Mouse (Mus musculus) limb, embryonic 15.5 days (tissue): Measurements from ENCODE around the gene Tmprss11g. TPM values are rescaled to one million over a fixed set of nuclear protein-coding genes. Genes with fewer than 3 reads are reported as not detected.

Experiments used
- ATAC-seq: fragments of 200-750 bp; cut with Nextera tagmentation; 2 replicates; pipeline ENCODE4 v1.8.0; 2017; ENCODE audit warnings: low read depth, moderate TSS enrichment; ENCODE audit not compliant: insufficient number of reproducible peaks, low FRiP score, low TSS enrichment
- H3K27ac ChIP-seq: fragments of 300-500 bp; sonication (generic); 2 replicates; pipeline ENCODE4 v1.5.1; 2015; ENCODE audit warnings: moderate library complexity, mild to moderate bottlenecking, inconsistent platforms
- H3K27me3 ChIP-seq: fragments of 300-500 bp; sonication (generic); 2 replicates; pipeline ENCODE4 v1.6.1; 2015; ENCODE audit warnings: inconsistent platforms
- H3K36me3 ChIP-seq: fragments of 300-500 bp; sonication (generic); 2 replicates; pipeline ENCODE4 v1.6.1; 2015; ENCODE audit warnings: inconsistent platforms
- H3K4me1 ChIP-seq: fragments of 300-500 bp; sonication (generic); 2 replicates; pipeline ENCODE4 v1.6.1; 2015; ENCODE audit warnings: inconsistent platforms
- H3K4me2 ChIP-seq: fragments of 300-500 bp; sonication (generic); 2 replicates; pipeline ENCODE4 v1.6.1; 2015; ENCODE audit warnings: mild to moderate bottlenecking, inconsistent platforms
- H3K4me3 ChIP-seq: fragments of 300-500 bp; sonication (generic); 2 replicates; pipeline ENCODE4 v1.5.1; 2015; ENCODE audit warnings: mild to moderate bottlenecking, inconsistent platforms
- H3K9ac ChIP-seq: fragments of 300-500 bp; sonication (generic); 2 replicates; pipeline ENCODE4 v1.6.1; 2015; ENCODE audit warnings: inconsistent platforms
- H3K9me3 ChIP-seq: fragments of 300-500 bp; sonication (generic); 2 replicates; pipeline ENCODE4 v1.6.1; 2016; ENCODE audit warnings: inconsistent platforms
- WGBS: fragments of 180-500 bp; shearing (Covaris S2); methylation state at CpG from one replicate; pipeline ENCODE4 v1.1.7; 2015; 5-methylcytosine and 5-hydroxymethylcytosine counted together
- polyA plus RNA-seq: library from polyadenylated mRNA; unstranded; fragments of >200 nt; fragmentation: Nextera tagmentation; extraction: Ambion mirVana; gene quantifications from 2 replicates; pipeline ENCODE4 v1.2.1, GENCODE M21; 2015

Tmprss11g gene
- polyA plus RNA-seq, result 0.06 TPM in 2 replicates

DNA sequence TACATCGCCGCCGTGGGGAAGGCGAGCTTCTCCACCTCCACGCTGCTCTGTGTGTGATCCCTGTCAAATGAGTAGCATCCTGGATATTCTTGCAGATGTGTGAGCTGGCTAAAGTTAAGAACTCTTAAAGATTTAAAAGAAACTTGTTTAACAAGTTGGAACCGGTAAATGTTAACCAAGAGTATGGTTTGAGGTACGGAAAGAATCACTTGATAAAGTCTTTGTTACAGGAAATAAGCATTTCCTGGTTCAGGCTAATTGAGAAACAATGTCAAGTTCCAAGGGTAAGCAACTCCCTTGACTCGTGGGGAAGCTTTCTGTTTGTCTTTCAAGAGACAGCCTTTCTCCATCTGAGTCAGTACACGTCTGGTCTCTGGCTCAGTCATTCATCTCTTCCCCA is at the start of gene Tmprss11g:
Tmprss11g (minus strand) TSS at position 101 of the 400 bp plus-strand sequence.
- no peak for ATAC-seq
- WGBS, result 70% methylated on average over 9 of the region's 9 CpGs

DNA sequence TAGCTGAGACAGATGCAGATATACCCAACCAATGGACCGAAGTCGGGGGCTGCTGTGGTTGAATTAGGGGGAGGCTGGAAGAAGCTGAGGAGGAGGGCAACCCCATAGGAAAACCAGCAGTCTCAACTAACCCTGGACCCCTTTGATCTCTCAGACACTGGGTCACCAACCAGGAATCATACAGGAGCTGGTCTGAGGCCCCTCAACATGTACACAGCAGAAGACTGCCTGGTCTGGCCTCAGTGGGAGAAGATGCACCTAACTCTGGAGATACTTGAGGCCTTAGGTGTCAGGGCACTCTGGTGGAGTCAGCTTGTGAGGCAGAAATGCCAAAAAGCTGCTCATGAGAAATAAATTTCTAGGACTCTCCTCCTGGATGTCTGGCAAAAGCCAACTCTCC is 28.3 kb upstream of the Tmprss11g start:
- Histone ChIP-seq H3K9ac (no peak overlapping the region), H3K4me3 (no peak overlapping the region), H3K36me3 (no peaks in the 10 kb centered on the region), H3K27ac (no peak overlapping the region), H3K4me1 (no peaks in the 10 kb centered on the region), H3K9me3 (no peaks in the 10 kb centered on the region), H3K4me2 (no peak overlapping the region), H3K27me3 (no peaks in the 10 kb centered on the region)
- ATAC-seq, result no peak
- 87% methylated on average over 2 of the region's 2 CpGs for WGBS

More for the DNA sequence above, at the start of gene Tmprss11g:
- no peaks in the 10 kb centered on the region for H3K4me1 ChIP-seq
- no peak within 1 kb of the TSS for H3K4me2 ChIP-seq
- H3K4me3 ChIP-seq, result no peak within 1 kb of the TSS
- H3K36me3 ChIP-seq, result no peaks in the 10 kb centered on the region
- no peak within 1 kb of the TSS for H3K27ac ChIP-seq
- H3K9ac ChIP-seq, result no peak within 1 kb of the TSS
- no peaks in the 10 kb centered on the region for H3K9me3 ChIP-seq
- no peaks in the 10 kb centered on the region for H3K27me3 ChIP-seq

DNA sequence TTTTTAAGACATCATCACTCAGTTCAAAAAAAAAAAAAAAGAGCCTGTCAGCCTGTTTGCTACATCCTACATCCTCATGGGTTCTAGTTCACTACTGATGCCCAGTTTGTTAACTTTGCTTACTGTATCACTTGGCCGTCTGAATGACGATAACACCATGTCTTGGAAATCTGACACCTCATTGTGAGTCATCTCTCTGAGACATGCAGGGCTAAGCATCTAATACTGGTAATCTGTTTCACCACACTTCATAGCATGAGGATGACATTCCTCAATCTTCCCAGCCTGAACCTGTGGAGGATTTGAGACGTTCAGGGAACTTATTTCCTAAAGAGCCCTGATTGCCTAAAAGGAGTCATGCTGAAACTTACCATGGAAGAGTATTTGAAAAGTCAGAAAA is 22.2 kb upstream of the Tmprss11g start:
- no peaks in the 10 kb centered on the region for H3K27me3 ChIP-seq
- H3K4me3 ChIP-seq, result no peak overlapping the region
- ATAC-seq, result no peak
- no peak overlapping the region for H3K9ac ChIP-seq
- no peaks in the 10 kb centered on the region for H3K36me3 ChIP-seq
- H3K4me1 ChIP-seq, result no peaks in the 10 kb centered on the region
- no peak overlapping the region for H3K27ac ChIP-seq
- H3K9me3 ChIP-seq, result no peaks in the 10 kb centered on the region
- WGBS, result 71% methylated on average over 3 of the region's 3 CpGs
- no peak overlapping the region for H3K4me2 ChIP-seq

DNA sequence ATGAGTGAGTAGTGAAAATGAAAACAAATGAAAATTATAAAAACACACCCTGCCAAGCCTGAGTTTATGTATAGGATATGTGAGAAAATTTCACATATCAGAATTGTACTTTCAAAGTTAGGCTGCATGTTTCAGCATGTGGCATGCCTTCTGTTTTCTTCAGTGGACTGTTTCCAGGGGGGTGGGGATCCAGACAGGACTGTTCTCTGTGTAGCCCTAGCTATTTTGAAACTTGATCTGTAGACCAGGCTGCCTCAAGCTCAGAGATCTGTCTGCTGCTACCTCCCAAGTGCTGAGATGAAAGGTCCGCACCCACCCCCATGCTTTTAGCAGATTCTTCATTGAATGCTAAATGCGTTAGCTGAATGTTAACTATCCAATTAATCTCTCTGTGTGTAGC is 10.3 kb upstream of the Tmprss11g start:
- Histone ChIP-seq H3K4me3 (no peak overlapping the region), H3K4me2 (no peak overlapping the region), H3K9ac (no peak overlapping the region), H3K27ac (no peak overlapping the region), H3K36me3 (no peaks in the 10 kb centered on the region), H3K4me1 (no peaks in the 10 kb centered on the region), H3K27me3 (no peaks in the 10 kb centered on the region), H3K9me3 (no peaks in the 10 kb centered on the region)
- 36% methylated on average over 2 of the region's 2 CpGs for WGBS
- ATAC-seq, result no peak

DNA sequence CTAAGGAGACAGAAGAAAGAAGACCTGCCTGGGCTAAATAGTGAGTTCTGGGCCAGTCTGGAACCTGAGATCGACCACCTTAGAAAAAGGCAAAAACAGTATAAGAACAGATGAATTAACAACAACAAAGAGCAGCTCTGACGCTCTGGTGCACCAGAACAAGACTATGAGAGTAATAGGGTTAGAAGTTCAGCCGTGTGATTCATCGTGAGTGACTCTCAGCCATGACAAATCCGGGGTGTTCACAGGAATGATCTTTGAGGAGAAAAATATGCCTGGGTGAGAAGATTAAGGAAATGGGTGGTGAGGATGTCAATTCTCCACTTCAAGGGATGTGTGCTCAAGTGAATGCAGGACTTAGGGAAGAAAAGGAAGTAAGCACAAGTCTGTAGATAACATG is 6.9 kb downstream of the Tmprss11g start:
- no peak overlapping the region for H3K27ac ChIP-seq
- H3K27me3 ChIP-seq, result no peaks in the 10 kb centered on the region
- H3K9ac ChIP-seq, result no peak overlapping the region
- no peaks in the 10 kb centered on the region for H3K9me3 ChIP-seq
- no peak for ATAC-seq
- H3K4me2 ChIP-seq, result no peak overlapping the region
- no peak overlapping the region for H3K4me3 ChIP-seq
- 77% methylated on average over 5 of the region's 5 CpGs for WGBS
- no peaks in the 10 kb centered on the region for H3K36me3 ChIP-seq
- no peaks in the 10 kb centered on the region for H3K4me1 ChIP-seq

DNA sequence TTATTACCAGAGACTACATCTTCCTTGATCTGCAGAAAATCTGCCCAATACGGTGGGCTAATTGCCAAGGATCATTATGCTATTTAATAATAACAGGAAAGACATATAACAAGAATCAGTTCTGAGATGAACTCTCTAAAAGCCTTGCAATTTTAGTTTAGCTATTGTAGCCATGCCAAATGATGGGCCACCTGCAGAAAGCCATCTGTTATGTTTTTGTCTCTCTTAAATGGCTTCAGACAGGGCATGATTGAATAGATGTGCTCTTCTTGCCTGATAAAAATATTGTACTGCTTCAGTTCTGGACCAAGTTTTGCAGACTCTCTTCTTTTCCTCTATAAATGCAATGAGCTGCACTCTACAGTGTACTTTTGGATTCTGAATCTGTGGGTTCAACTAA is 24.9 kb downstream of the Tmprss11g start:
- H3K4me3 ChIP-seq, result no peak overlapping the region
- H3K9me3 ChIP-seq, result no peaks in the 10 kb centered on the region
- no peak overlapping the region for H3K27ac ChIP-seq
- no peak overlapping the region for H3K4me2 ChIP-seq
- H3K9ac ChIP-seq, result no peak overlapping the region
- H3K27me3 ChIP-seq, result no peaks in the 10 kb centered on the region
- no peaks in the 10 kb centered on the region for H3K36me3 ChIP-seq
- H3K4me1 ChIP-seq, result no peaks in the 10 kb centered on the region
- WGBS, result 68% methylated on average over 1 of the region's 1 CpGs
- no peak for ATAC-seq

DNA sequence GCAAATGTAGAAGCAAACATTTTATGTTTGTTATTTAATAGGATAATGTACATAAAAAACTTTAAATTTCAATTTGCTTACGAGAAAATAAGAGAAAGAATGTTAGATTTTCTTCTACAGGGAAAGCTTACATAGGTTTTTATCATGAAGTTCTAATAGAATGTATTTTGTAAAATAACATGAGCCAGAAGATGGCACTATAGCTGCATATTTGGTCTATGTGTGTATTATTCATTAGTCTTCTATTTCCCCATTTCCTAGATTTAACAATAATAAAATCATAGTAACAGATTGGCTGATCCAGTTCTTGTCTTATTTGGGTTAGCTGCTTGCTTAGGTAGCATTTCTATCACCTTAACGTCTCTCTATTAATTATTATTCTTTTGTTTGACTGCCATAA is 35.8 kb downstream of the Tmprss11g start:
- H3K4me2 ChIP-seq, result no peak overlapping the region
- H3K27me3 ChIP-seq, result no peaks in the 10 kb centered on the region
- H3K4me1 ChIP-seq, result no peaks in the 10 kb centered on the region
- WGBS, result 65% methylated on average over 2 of the region's 2 CpGs
- H3K4me3 ChIP-seq, result no peak overlapping the region
- H3K27ac ChIP-seq, result no peak overlapping the region
- H3K36me3 ChIP-seq, result no peaks in the 10 kb centered on the region
- ATAC-seq, result no peak
- no peaks in the 10 kb centered on the region for H3K9me3 ChIP-seq
- no peak overlapping the region for H3K9ac ChIP-seq

DNA sequence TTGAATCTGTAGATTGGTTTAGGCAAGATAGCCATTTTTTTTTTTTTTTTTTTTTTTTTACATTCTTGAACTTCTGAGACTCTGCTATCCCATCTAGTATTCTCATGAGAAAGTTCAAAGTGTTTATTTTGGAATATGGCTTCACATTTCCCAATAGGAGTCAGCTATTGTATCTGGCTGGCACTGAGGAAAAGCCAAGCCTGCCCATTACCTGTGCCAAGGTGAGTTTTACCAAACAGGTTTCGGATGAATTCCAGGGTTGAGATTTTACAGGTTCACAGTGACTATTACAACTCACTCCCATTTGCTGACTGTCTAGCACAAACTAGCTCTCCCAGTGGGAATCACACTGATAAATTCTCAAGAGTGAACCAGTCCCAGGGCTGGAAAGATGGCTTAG is 36.4 kb downstream of the Tmprss11g start:
- Histone ChIP-seq H3K4me3 (no peak overlapping the region), H3K4me2 (no peak overlapping the region), H3K27ac (no peak overlapping the region), H3K9ac (no peak overlapping the region), H3K27me3 (no peaks in the 10 kb centered on the region), H3K9me3 (no peaks in the 10 kb centered on the region), H3K4me1 (no peaks in the 10 kb centered on the region), H3K36me3 (no peaks in the 10 kb centered on the region)
- WGBS, result 79% methylated on average over 1 of the region's 1 CpGs
- ATAC-seq, result no peak

DNA sequence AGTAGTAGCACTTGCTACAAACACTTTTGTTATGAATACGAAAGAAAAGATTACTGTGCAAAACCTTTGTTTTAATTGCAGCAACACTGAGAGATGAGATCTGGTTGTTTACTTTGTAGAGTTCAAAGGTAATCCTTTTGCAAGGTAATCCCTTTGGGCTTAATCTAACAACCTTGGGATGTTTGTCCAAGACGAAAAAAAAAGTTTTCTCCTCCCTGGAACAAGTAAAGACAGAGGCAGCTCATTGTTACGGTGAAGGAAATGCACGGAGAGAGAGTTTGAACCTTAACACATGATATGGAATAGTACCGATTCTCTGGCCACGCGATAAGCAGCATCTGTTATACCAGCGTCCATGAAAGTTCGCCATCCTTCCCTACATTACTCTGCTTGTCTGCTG is 44.5 kb downstream of the Tmprss11g start:
- no peak overlapping the region for H3K4me2 ChIP-seq
- no peak for ATAC-seq
- 77% methylated on average over 9 of the region's 9 CpGs for WGBS

DNA sequence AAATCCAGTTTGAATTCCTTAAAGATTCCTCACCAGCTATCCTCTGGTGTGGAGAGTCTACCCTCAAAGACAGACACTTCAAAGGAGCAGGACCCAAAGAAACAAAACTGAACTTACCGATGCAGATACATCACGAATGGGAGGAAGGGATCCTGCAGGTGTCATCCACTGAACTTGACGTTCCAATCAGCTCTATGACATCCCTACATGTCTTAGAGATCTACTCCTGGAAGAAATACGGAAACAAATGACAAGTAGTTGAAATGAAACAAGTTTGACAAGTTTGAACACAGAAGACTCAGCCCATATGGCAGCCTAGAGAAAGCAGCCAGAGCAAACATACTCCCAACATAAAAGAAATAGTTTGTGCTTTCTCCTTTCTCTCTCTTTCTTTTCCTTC is 49.5 kb downstream of the Tmprss11g start, which contains the start of gene Tmprss11a:
Tmprss11a (minus strand) TSS at position 101 of the 400 bp plus-strand sequence.
- no peak for ATAC-seq

More for the DNA sequence above, 44.5 kb downstream of the Tmprss11g start:
- H3K4me1 ChIP-seq, result no peaks in the 10 kb centered on the region
- H3K4me3 ChIP-seq, result no peak overlapping the region
- H3K9ac ChIP-seq, result no peak overlapping the region
- no peaks in the 10 kb centered on the region for H3K9me3 ChIP-seq
- H3K27me3 ChIP-seq, result no peaks in the 10 kb centered on the region
- H3K36me3 ChIP-seq, result no peaks in the 10 kb centered on the region
- H3K27ac ChIP-seq, result no peak overlapping the region

DNA sequence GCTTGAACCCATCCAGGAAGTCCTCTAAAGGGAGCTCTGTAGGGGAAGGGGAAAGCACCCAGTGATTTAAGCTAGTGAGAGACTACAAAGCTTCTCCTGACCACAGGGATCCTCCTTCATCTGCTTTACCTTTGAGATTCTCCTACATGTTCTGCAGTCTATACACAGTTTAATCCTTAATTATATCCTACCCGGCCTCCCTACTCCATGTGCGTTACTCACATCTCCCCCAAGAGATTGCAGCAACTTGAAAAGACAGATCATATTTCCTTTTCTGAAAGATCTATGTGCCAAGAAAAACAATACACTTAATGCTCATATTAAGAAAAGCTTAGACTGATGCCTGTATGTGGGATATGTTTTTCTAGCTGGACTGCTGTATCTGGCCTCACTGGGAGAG is 79.1 kb downstream of the Tmprss11g start:
- H3K27me3 ChIP-seq, result no peaks in the 10 kb centered on the region
- 27% methylated on average over 2 of the region's 2 CpGs for WGBS
- ATAC-seq, result no peak

More for the DNA sequence above, 49.5 kb downstream of the Tmprss11g start, which contains the start of gene Tmprss11a:
- H3K4me2 ChIP-seq, result no peak within 1 kb of the TSS
- no peaks in the 10 kb centered on the region for H3K36me3 ChIP-seq
- no peak within 1 kb of the TSS for H3K4me3 ChIP-seq
- H3K4me1 ChIP-seq, result no peaks in the 10 kb centered on the region
- no peaks in the 10 kb centered on the region for H3K9me3 ChIP-seq
- WGBS, result 58% methylated on average over 4 of the region's 4 CpGs
- no peak within 1 kb of the TSS for H3K9ac ChIP-seq
- H3K27ac ChIP-seq, result no peak within 1 kb of the TSS
- no peaks in the 10 kb centered on the region for H3K27me3 ChIP-seq

DNA sequence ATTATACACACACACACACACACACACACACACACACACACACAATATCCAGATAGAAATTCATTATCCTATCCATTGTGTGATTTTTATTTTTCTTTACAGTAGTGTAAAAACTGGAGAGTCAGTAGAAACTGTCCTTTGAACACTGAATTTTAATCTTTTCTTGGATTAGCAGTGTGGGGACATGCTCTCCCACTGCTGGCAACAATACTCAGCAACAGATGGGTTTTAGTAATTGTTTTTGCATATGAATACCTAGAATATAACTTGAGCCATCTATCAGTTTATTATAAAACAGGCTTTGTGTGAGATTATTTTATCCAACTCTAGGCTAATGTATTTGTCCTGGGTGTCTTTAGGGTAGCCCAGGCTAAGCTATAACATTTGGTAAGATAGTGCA is 79.9 kb downstream of the Tmprss11g start:
- Histone ChIP-seq H3K27me3 (no peaks in the 10 kb centered on the region), H3K27ac (no peak overlapping the region), H3K9me3 (no peaks in the 10 kb centered on the region), H3K36me3 (no peaks in the 10 kb centered on the region), H3K4me2 (no peak overlapping the region), H3K4me3 (no peak overlapping the region), H3K9ac (no peak overlapping the region), H3K4me1 (no peaks in the 10 kb centered on the region)
- no peak for ATAC-seq

More for the DNA sequence above, 79.1 kb downstream of the Tmprss11g start:
- H3K9me3 ChIP-seq, result no peaks in the 10 kb centered on the region
- no peak overlapping the region for H3K4me2 ChIP-seq
- H3K4me3 ChIP-seq, result no peak overlapping the region
- H3K4me1 ChIP-seq, result no peaks in the 10 kb centered on the region
- H3K27ac ChIP-seq, result no peak overlapping the region
- H3K9ac ChIP-seq, result no peak overlapping the region
- H3K36me3 ChIP-seq, result no peaks in the 10 kb centered on the region
